Mouse (Mus musculus): ENCODE data around the gene Ptprh. TPM values are rescaled to one million over a fixed set of nuclear protein-coding genes. Genes with fewer than 3 reads are reported as not detected.

Ptprh gene
- polyA plus RNA-seq, 1 experiment from 2014 or later, result not detected

- Histone ChIP-seq H3K36me3 (no peaks in the 10 kb centered on the region), H3K9ac (no peak overlapping the region), H3K27ac (replicated peaks) (no peak overlapping the region), H3K4me1 (peaks cover 10% of the 10 kb centered on the region), H3K4me3 (replicated peaks) (no peak overlapping the region), H3K4me2 (replicated peaks) (no peak overlapping the region), H3K9me3 (replicated peaks) (no peaks in the 10 kb centered on the region), H3K27me3 (no peaks in the 10 kb centered on the region)
- WGBS, result 75% methylated on average over 32 of the region's 32 CpGs
- ATAC-seq (ENCODE audit: insufficient number of reproducible peaks, low FRiP score, low TSS enrichment, low read depth), result no peak
Observed at GRCm38 (mm10) chr7:4508062-4508738, 95.6 kb downstream of the Ptprh start.

DNA sequence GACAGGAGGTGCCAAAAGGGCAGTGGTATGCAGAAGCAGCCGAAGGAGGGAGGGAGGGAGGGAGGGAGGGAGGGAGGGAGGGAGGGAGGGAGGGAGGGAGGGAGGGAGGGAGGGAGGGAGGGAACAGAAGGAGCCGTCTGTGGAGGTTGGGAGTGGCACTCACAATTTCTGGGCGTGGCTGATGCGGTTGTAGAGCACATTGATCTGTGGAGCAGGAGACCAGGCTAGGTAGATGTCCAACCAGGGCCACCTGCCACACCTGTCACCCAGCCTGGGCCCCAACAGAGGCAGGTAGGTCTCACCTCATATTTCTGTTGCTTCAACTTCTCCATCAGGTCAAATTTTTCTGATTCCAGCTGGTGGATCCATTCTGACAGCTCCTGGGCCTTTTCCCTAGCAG lies 96.6 kb downstream of the Ptprh start:
- H3K27ac ChIP-seq (replicated peaks), result no peak overlapping the region
- no peak for ATAC-seq (ENCODE audit: insufficient number of reproducible peaks, low FRiP score, low TSS enrichment, low read depth)
- no peaks in the 10 kb centered on the region for H3K9me3 ChIP-seq (replicated peaks)
- H3K9ac ChIP-seq, result no peak overlapping the region
- H3K27me3 ChIP-seq, result no peaks in the 10 kb centered on the region
- 41% methylated on average over 3 of the region's 4 CpGs for WGBS
- no peak overlapping the region for H3K4me3 ChIP-seq (replicated peaks)
- no peaks in the 10 kb centered on the region for H3K36me3 ChIP-seq
- H3K4me1 ChIP-seq, result peaks cover 12% of the 10 kb centered on the region
- no peak overlapping the region for H3K4me2 ChIP-seq (replicated peaks)

DNA sequence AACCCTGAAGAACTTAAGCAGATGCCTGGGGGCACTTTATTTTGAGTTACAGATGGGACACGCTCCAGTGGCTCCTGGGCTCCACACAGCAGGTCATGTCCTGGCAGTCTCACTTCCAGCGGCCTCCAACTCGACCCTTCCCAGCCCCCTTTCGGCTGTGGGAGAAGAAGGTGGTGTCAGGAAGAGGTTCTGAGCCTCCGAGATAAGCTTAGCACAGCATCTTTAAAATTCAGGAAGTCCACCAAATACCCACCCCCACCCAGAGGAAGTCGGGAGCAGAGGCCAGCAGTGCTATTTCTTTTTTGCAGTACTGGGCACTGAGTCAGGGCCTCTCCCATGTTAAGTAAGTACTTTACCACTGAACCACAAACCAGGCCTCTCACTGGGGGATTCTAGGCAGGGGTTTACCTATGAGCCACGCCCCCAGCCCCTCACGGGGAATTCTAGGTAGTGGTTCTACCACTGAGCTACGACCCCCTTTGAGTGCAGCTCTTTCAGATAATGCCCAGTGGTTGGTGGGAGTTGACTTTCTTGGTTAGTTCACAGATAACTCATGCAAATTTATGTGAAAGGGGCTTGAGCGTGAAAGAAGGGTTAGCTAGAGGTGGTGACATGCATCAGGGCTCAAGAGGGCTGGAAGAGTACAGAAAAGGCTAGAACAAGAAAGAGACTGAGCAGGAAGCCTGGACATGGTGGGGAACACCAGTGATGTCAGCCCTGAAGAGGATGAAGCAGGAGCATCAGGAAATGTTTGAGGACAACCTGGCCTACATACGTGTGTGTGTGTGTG lies 99.0 kb downstream of the Ptprh start:
- 54% methylated on average over 11 of the region's 11 CpGs for WGBS
- H3K27me3 ChIP-seq, result no peaks in the 10 kb centered on the region
- no peak for ATAC-seq (ENCODE audit: insufficient number of reproducible peaks, low FRiP score, low TSS enrichment, low read depth)
- H3K9me3 ChIP-seq (replicated peaks), result no peaks in the 10 kb centered on the region
- no peak overlapping the region for H3K4me2 ChIP-seq (replicated peaks)
- no peaks in the 10 kb centered on the region for H3K36me3 ChIP-seq
- H3K4me3 ChIP-seq (replicated peaks), result no peak overlapping the region
- no peak overlapping the region for H3K27ac ChIP-seq (replicated peaks)
- H3K4me1 ChIP-seq, result peaks cover 21% of the 10 kb centered on the region
- H3K9ac ChIP-seq, result no peak overlapping the region

DNA sequence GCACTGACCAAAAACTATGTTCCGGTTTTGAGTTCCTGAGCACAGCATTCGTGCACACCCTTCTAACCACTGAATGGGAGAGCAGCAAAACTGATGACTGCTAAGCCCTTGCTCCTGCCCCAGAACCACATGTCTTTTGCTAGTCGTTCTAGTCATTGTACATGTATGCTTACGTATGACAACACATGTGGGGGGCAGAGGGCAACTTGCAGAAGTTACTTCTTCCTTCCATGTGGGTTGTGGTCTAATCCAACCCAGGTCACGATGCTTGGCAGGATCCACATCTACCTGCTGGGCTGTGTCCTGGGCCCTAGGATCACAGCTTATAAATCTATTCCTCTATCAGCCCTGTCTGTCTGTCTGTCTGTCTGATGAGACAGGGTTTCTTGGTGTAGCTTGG lies 100.0 kb downstream of the Ptprh start:
- no peaks in the 10 kb centered on the region for H3K36me3 ChIP-seq
- 81% methylated on average over 5 of the region's 5 CpGs for WGBS

GRCm38 (mm10) chr7:4503100-4503499 lies 100.7 kb downstream of the Ptprh start:
- Histone ChIP-seq H3K9me3 (replicated peaks) (no peaks in the 10 kb centered on the region), H3K27me3 (no peaks in the 10 kb centered on the region), H3K4me3 (replicated peaks) (no peak overlapping the region), H3K27ac (replicated peaks) (no peak overlapping the region), H3K9ac (no peak overlapping the region), H3K36me3 (no peaks in the 10 kb centered on the region), H3K4me1 (peaks cover 35% of the 10 kb centered on the region), H3K4me2 (replicated peaks) (no peak overlapping the region)
- 69% methylated on average over 4 of the region's 4 CpGs for WGBS
- no peak for ATAC-seq (ENCODE audit: insufficient number of reproducible peaks, low FRiP score, low TSS enrichment, low read depth)

More for the DNA sequence above, 100.0 kb downstream of the Ptprh start:
- no peak overlapping the region for H3K9ac ChIP-seq
- H3K9me3 ChIP-seq (replicated peaks), result no peaks in the 10 kb centered on the region
- no peak overlapping the region for H3K4me2 ChIP-seq (replicated peaks)
- no peak overlapping the region for H3K4me3 ChIP-seq (replicated peaks)
- peak overlapping the region; percentile 28; the same call in 1 of the 2 replicates for H3K27ac ChIP-seq (replicated peaks)
- H3K4me1 ChIP-seq, result peaks cover 27% of the 10 kb centered on the region
- H3K27me3 ChIP-seq, result no peaks in the 10 kb centered on the region
- ATAC-seq (ENCODE audit: insufficient number of reproducible peaks, low FRiP score, low TSS enrichment, low read depth), result no peak

DNA sequence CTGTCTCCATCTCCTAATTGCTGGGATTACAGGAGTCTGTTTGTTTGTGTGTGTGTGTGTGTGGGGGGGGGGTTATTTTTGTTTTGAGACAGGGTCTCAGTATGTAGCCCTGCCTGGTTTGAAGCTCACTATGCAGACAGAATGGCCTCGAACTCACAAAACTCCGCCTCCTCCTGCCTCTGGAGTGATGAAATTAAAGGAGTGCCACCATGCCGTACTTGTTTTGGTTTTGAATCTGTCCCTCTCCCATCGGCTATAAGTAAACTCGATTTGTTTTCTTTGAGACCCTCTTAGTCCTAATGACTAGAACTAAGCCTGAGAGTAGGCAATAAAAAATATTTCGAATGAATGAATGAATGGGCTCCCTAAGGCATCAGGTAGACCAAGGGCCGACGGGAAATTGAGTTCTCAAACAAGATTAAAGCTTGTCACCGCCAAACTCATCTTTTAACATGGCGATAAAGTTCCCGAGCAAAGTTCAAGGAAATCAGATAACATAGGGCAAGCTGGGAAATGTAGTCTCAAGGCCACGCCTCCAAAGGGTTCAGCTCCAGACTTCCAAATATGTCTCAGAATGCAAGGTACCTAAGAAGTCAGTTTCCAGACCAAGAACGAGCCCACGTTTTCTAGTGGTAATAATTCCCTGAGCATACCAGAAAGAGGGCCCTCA lies 101.3 kb downstream of the Ptprh start:
- H3K9me3 ChIP-seq (replicated peaks), result no peaks in the 10 kb centered on the region
- 8% methylated on average over 14 of the region's 14 CpGs for WGBS
- H3K4me3 ChIP-seq (replicated peaks), result peak overlapping the region; percentile 85
- H3K27ac ChIP-seq (replicated peaks), result peak overlapping the region; percentile 88
- H3K9ac ChIP-seq, result 0 out of 2 replicates have a peak overlapping the region, but pooled peaks have one; percentile 98
- peaks cover 40% of the 10 kb centered on the region for H3K4me1 ChIP-seq
- H3K27me3 ChIP-seq, result no peaks in the 10 kb centered on the region
- no peak for ATAC-seq (ENCODE audit: insufficient number of reproducible peaks, low FRiP score, low TSS enrichment, low read depth)
- no peaks in the 10 kb centered on the region for H3K36me3 ChIP-seq
- peak overlapping the region; percentile 72 for H3K4me2 ChIP-seq (replicated peaks)

DNA sequence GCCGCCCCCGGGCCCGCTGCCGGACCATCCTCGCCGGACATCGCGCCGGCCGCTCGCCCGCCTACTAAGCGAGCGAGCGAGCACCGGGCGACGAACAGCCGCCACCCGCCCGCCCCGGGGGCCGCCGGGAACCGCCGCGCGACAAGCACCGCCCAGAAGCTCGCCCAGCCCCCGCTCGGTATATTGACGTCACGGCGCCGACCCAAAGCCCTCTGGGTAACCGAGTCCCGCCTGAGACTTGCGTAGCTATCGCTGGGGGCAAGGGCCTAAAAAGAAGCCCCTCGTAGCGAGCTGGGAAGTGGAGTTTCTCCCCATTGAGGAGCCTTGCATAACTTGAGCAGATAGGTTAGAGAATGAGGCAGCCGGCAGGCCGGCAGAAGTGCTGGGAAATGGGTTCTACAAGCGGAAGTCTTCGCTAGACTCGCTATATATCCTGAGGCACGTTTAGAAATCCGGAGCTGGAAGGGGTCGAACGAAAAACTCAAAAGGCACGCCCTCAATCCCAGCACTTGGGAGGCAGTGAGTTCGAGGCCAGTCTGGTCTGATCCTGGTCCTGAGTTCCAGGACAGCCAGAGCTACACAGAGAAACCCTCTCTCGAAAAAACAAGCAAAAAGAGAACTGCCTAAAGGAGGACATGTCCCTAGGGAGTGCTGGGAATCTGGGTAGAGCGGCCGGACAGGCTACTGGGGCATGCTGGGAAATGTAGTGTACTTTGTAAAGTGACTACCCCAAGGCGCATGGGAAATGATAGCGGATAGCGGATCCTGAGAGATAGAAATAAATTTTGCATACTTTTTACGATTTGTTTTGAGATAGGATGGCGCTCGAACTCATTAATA lies 102.1 kb downstream of the Ptprh start, which contains the start of gene Ppp1r12c:
TSS of gene Ppp1r12c (minus strand) at position 123 of the 840 bp plus-strand sequence.
- peaks cover 41% of the 10 kb centered on the region for H3K4me1 ChIP-seq
- under 1% methylated on average over 61 of the region's 62 CpGs for WGBS
- H3K9me3 ChIP-seq (replicated peaks), result no peaks in the 10 kb centered on the region
- H3K4me2 ChIP-seq (replicated peaks), result peak within 1 kb of the TSS; percentile 72
- H3K27me3 ChIP-seq, result no peaks in the 10 kb centered on the region
- H3K36me3 ChIP-seq, result peaks cover 4% of the 10 kb centered on the region
- peak within 1 kb of the TSS; percentile 88 for H3K27ac ChIP-seq (replicated peaks)
- peak within 1 kb of the TSS; percentile 98 for H3K9ac ChIP-seq
- H3K4me3 ChIP-seq (replicated peaks), result peak within 1 kb of the TSS; percentile 85
- ATAC-seq (ENCODE audit: insufficient number of reproducible peaks, low FRiP score, low TSS enrichment, low read depth), result peak; percentile 94

GRCm38 (mm10) chr7:4500892-4501471 lies 102.9 kb downstream of the Ptprh start:
- Histone ChIP-seq H3K27ac (replicated peaks) (peak overlapping the region; percentile 88), H3K9ac (peak overlapping the region; percentile 98), H3K4me3 (replicated peaks) (peak overlapping the region; percentile 85), H3K4me2 (replicated peaks) (peak overlapping the region; percentile 72), H3K36me3 (peaks cover 12% of the 10 kb centered on the region), H3K27me3 (no peaks in the 10 kb centered on the region), H3K9me3 (replicated peaks) (no peaks in the 10 kb centered on the region), H3K4me1 (peaks cover 41% of the 10 kb centered on the region)
- under 1% methylated on average over 40 of the region's 52 CpGs for WGBS
- ATAC-seq (ENCODE audit: insufficient number of reproducible peaks, low FRiP score, low TSS enrichment, low read depth), result peak; percentile 41

- 88% methylated on average over 4 of the region's 4 CpGs for WGBS
- no peak overlapping the region for H3K4me3 ChIP-seq (replicated peaks)
- peak overlapping the region; percentile 9; the same call in 1 of the 2 replicates for H3K9ac ChIP-seq
- no peak overlapping the region for H3K27ac ChIP-seq (replicated peaks)
- peaks cover 30% of the 10 kb centered on the region for H3K36me3 ChIP-seq
- no peaks in the 10 kb centered on the region for H3K27me3 ChIP-seq
- H3K9me3 ChIP-seq (replicated peaks), result no peaks in the 10 kb centered on the region
- H3K4me1 ChIP-seq, result peaks cover 41% of the 10 kb centered on the region
- no peak for ATAC-seq (ENCODE audit: insufficient number of reproducible peaks, low FRiP score, low TSS enrichment, low read depth)
- H3K4me2 ChIP-seq (replicated peaks), result peak overlapping the region; percentile 72
Observed at GRCm38 (mm10) chr7:4499034-4499433, 104.8 kb downstream of the Ptprh start.
